Mouse (Mus musculus): ENCODE results near the gene Gli3. TPM values are rescaled to one million over a fixed set of nuclear protein-coding genes. Genes with fewer than 3 reads are reported as not detected.

Gli3 gene
- polyA plus RNA-seq, 1 experiment: 1.2 TPM

- no peak overlapping the region for H3K4me3 ChIP-seq (ENCODE audit: control insufficient read depth, low read depth, low read length)
- H3K4me1 ChIP-seq (ENCODE audit: control insufficient read depth, insufficient read depth, low read length): no peaks in the 10 kb centered on the region
- no peak overlapping the region for H3K27ac ChIP-seq (ENCODE audit: control insufficient read depth, insufficient read depth, low read depth, low read length)
- no peaks in the 10 kb centered on the region for H3K27me3 ChIP-seq (ENCODE audit: control insufficient read depth, insufficient read depth, low read length)
- H3K36me3 ChIP-seq (ENCODE audit: control insufficient read depth, insufficient read depth, low read length): no peaks in the 10 kb centered on the region
- TF ChIP-seq POLR2A (IDR thresholded peaks at IDR 0.05; ENCODE audit: control insufficient read depth, low read depth, low read length) (no peak), CTCF (IDR thresholded peaks at IDR 0.05; ENCODE audit: control insufficient read depth, insufficient read depth, insufficient replicate concordance, low read depth, low read length) (no peak)
These were observed 141.0 kb downstream of the Gli3 start for GRCm38 (mm10) chr13:15604074-15604473.

GRCm38 (mm10) chr13:15617423-15617822 is 154.4 kb downstream of the Gli3 start:
- H3K4me1 ChIP-seq (ENCODE audit: control insufficient read depth, insufficient read depth, low read length): no peaks in the 10 kb centered on the region
- TF ChIP-seq POLR2A (IDR thresholded peaks at IDR 0.05; ENCODE audit: control insufficient read depth, low read depth, low read length): no peak
- TF ChIP-seq CTCF (IDR thresholded peaks at IDR 0.05; ENCODE audit: control insufficient read depth, insufficient read depth, insufficient replicate concordance, low read depth, low read length): no peak
- H3K27me3 ChIP-seq (ENCODE audit: control insufficient read depth, insufficient read depth, low read length): no peaks in the 10 kb centered on the region
- no peak overlapping the region for H3K4me3 ChIP-seq (ENCODE audit: control insufficient read depth, low read depth, low read length)
- H3K36me3 ChIP-seq (ENCODE audit: control insufficient read depth, insufficient read depth, low read length): no peaks in the 10 kb centered on the region
- H3K27ac ChIP-seq (ENCODE audit: control insufficient read depth, insufficient read depth, low read depth, low read length): no peak overlapping the region

- H3K4me1 ChIP-seq (ENCODE audit: control insufficient read depth, insufficient read depth, low read length): no peaks in the 10 kb centered on the region
- no peaks in the 10 kb centered on the region for H3K27me3 ChIP-seq (ENCODE audit: control insufficient read depth, insufficient read depth, low read length)
- TF ChIP-seq POLR2A (IDR thresholded peaks at IDR 0.05; ENCODE audit: control insufficient read depth, low read depth, low read length): no peak
- no peak for TF ChIP-seq CTCF (IDR thresholded peaks at IDR 0.05; ENCODE audit: control insufficient read depth, insufficient read depth, insufficient replicate concordance, low read depth, low read length)
- H3K27ac ChIP-seq (ENCODE audit: control insufficient read depth, insufficient read depth, low read depth, low read length): no peak overlapping the region
- H3K4me3 ChIP-seq (ENCODE audit: control insufficient read depth, low read depth, low read length): no peak overlapping the region
- H3K36me3 ChIP-seq (ENCODE audit: control insufficient read depth, insufficient read depth, low read length): no peaks in the 10 kb centered on the region
These were observed 155.1 kb downstream of the Gli3 start for GRCm38 (mm10) chr13:15618051-15618692.

- no peak for TF ChIP-seq POLR2A (IDR thresholded peaks at IDR 0.05; ENCODE audit: control insufficient read depth, low read depth, low read length)
- TF ChIP-seq CTCF (IDR thresholded peaks at IDR 0.05; ENCODE audit: control insufficient read depth, insufficient read depth, insufficient replicate concordance, low read depth, low read length): no peak
- Histone ChIP-seq H3K27me3 (ENCODE audit: control insufficient read depth, insufficient read depth, low read length) (no peaks in the 10 kb centered on the region), H3K27ac (ENCODE audit: control insufficient read depth, insufficient read depth, low read depth, low read length) (no peak overlapping the region), H3K36me3 (ENCODE audit: control insufficient read depth, insufficient read depth, low read length) (no peaks in the 10 kb centered on the region), H3K4me3 (ENCODE audit: control insufficient read depth, low read depth, low read length) (no peak overlapping the region), H3K4me1 (ENCODE audit: control insufficient read depth, insufficient read depth, low read length) (no peaks in the 10 kb centered on the region)
These were observed 158.0 kb downstream of the Gli3 start for GRCm38 (mm10) chr13:15621009-15621408.

GRCm38 (mm10) chr13:15624490-15625353 is 161.7 kb downstream of the Gli3 start:
- Histone ChIP-seq H3K27ac (ENCODE audit: control insufficient read depth, insufficient read depth, low read depth, low read length) (no peak overlapping the region), H3K27me3 (ENCODE audit: control insufficient read depth, insufficient read depth, low read length) (no peaks in the 10 kb centered on the region), H3K36me3 (ENCODE audit: control insufficient read depth, insufficient read depth, low read length) (no peaks in the 10 kb centered on the region), H3K4me3 (ENCODE audit: control insufficient read depth, low read depth, low read length) (no peak overlapping the region), H3K4me1 (ENCODE audit: control insufficient read depth, insufficient read depth, low read length) (peaks cover 2% of the 10 kb centered on the region; the same call in 1 of the 2 replicates)
- no peak for TF ChIP-seq CTCF (IDR thresholded peaks at IDR 0.05; ENCODE audit: control insufficient read depth, insufficient read depth, insufficient replicate concordance, low read depth, low read length)
- TF ChIP-seq POLR2A (IDR thresholded peaks at IDR 0.05; ENCODE audit: control insufficient read depth, low read depth, low read length): no peak

GRCm38 (mm10) chr13:15641548-15641947 is 178.5 kb downstream of the Gli3 start:
- Histone ChIP-seq H3K4me1 (ENCODE audit: control insufficient read depth, insufficient read depth, low read length) (no peaks in the 10 kb centered on the region), H3K36me3 (ENCODE audit: control insufficient read depth, insufficient read depth, low read length) (no peaks in the 10 kb centered on the region), H3K27ac (ENCODE audit: control insufficient read depth, insufficient read depth, low read depth, low read length) (no peak overlapping the region), H3K27me3 (ENCODE audit: control insufficient read depth, insufficient read depth, low read length) (no peaks in the 10 kb centered on the region), H3K4me3 (ENCODE audit: control insufficient read depth, low read depth, low read length) (no peak overlapping the region)
- TF ChIP-seq POLR2A (IDR thresholded peaks at IDR 0.05; ENCODE audit: control insufficient read depth, low read depth, low read length) (no peak), CTCF (IDR thresholded peaks at IDR 0.05; ENCODE audit: control insufficient read depth, insufficient read depth, insufficient replicate concordance, low read depth, low read length) (no peak)

GRCm38 (mm10) chr13:15660502-15660901 is 197.5 kb downstream of the Gli3 start:
- TF ChIP-seq CTCF (IDR thresholded peaks at IDR 0.05; ENCODE audit: control insufficient read depth, insufficient read depth, insufficient replicate concordance, low read depth, low read length) (no peak), POLR2A (IDR thresholded peaks at IDR 0.05; ENCODE audit: control insufficient read depth, low read depth, low read length) (no peak)
- H3K4me3 ChIP-seq (ENCODE audit: control insufficient read depth, low read depth, low read length): no peak overlapping the region
- no peak overlapping the region for H3K27ac ChIP-seq (ENCODE audit: control insufficient read depth, insufficient read depth, low read depth, low read length)
- H3K36me3 ChIP-seq (ENCODE audit: control insufficient read depth, insufficient read depth, low read length): no peaks in the 10 kb centered on the region
- no peaks in the 10 kb centered on the region for H3K27me3 ChIP-seq (ENCODE audit: control insufficient read depth, insufficient read depth, low read length)
- no peaks in the 10 kb centered on the region for H3K4me1 ChIP-seq (ENCODE audit: control insufficient read depth, insufficient read depth, low read length)
